Mouse (Mus musculus) megakaryocyte progenitor cell, adult 5-6 weeks (primary cell): Measurements from ENCODE around the gene Pi4k2a. TPM values are rescaled to one million over a fixed set of nuclear protein-coding genes. Genes with fewer than 3 reads are reported as not detected.
"Not testable (repeated sequence)": the region's sequence is repeated elsewhere in the genome, so short reads cannot be mapped to it uniquely, and the experiment has no call there.

Source experiments
- ATAC-seq: replicated peaks from 2 replicates; pipeline ENCODE4 v1.8.0; 2016; ENCODE audit warnings: mild to moderate bottlenecking, moderate TSS enrichment, inconsistent platforms; ENCODE audit not compliant: poor library complexity
- total RNA-seq, 2 experiments: library from RNA; stranded (forward) in 1 of 2; stranded (reverse) in 1 of 2; fragments of 157-497, 149-512 nt in 1 of 2; fragments of 200-1000 nt in 1 of 2; gene quantifications; 2 replicates each; pipeline versions ENCODE4 v1.2.3 to v1.2.4; 2015 to 2017

Pi4k2a gene
- total RNA-seq, 2 experiments from 2014 or later = 7.4 to 8.9 TPM

GRCm38 (mm10) chr19:42079950-42080349 is 10.3 kb upstream of the Pi4k2a start:
- no peak for ATAC-seq

- ATAC-seq = no peak
These were observed 9.8 kb upstream of the Pi4k2a start for GRCm38 (mm10) chr19:42080469-42080868.

GRCm38 (mm10) chr19:42081613-42082012 is 8.7 kb upstream of the Pi4k2a start:
- ATAC-seq = not testable (repeated sequence)

- ATAC-seq = no peak
These were observed 4.6 kb upstream of the Pi4k2a start for GRCm38 (mm10) chr19:42085690-42086089.

- peak; percentile 44 for ATAC-seq
These were observed 4.1 kb upstream of the Pi4k2a start, which contains the start of gene Morn4 for GRCm38 (mm10) chr19:42086166-42086565. Gene Morn4 (minus strand): TSS chr19:42086357.

GRCm38 (mm10) chr19:42089103-42089747 is 1.0 kb upstream of the Pi4k2a start:
- peak; percentile 56 for ATAC-seq

GRCm38 (mm10) chr19:42090637-42091141 is 419 bp downstream of the Pi4k2a start:
- ATAC-seq = peak; percentile 8

GRCm38 (mm10) chr19:42099406-42099805 is 9.1 kb downstream of the Pi4k2a start:
- ATAC-seq = no peak

- no peak for ATAC-seq
These were observed 14.4 kb downstream of the Pi4k2a start for GRCm38 (mm10) chr19:42104681-42105080.

- ATAC-seq = no peak
These were observed 25.6 kb downstream of the Pi4k2a start for GRCm38 (mm10) chr19:42115783-42116335.

- ATAC-seq = no peak
These were observed 27.9 kb downstream of the Pi4k2a start for GRCm38 (mm10) chr19:42118142-42118541.

- ATAC-seq = no peak
These were observed 28.3 kb downstream of the Pi4k2a start for GRCm38 (mm10) chr19:42118596-42118995.

- no peak for ATAC-seq
These were observed 30.2 kb downstream of the Pi4k2a start for GRCm38 (mm10) chr19:42120451-42120850.

- no peak for ATAC-seq
These were observed 34.4 kb downstream of the Pi4k2a start for GRCm38 (mm10) chr19:42124684-42125083.

GRCm38 (mm10) chr19:42125501-42126218 is 35.4 kb downstream of the Pi4k2a start:
- ATAC-seq = no peak

GRCm38 (mm10) chr19:42126219-42126605 is 35.9 kb downstream of the Pi4k2a start:
- ATAC-seq = no peak

GRCm38 (mm10) chr19:42127024-42127423 is 36.8 kb downstream of the Pi4k2a start:
- no peak for ATAC-seq

GRCm38 (mm10) chr19:42128052-42128740 is 37.9 kb downstream of the Pi4k2a start:
- no peak for ATAC-seq

GRCm38 (mm10) chr19:42128787-42129508 is 38.7 kb downstream of the Pi4k2a start, which contains the start of gene Avpi1:
Gene Avpi1 (minus strand): TSS chr19:42129059.
- ATAC-seq = peak; percentile 93

- peak; percentile 37 for ATAC-seq
These were observed 39.4 kb downstream of the Pi4k2a start for GRCm38 (mm10) chr19:42129509-42130293.
